11 mouse cellular contexts compared by ENCODE assay signal in genomic region chr14:113182345-113182997, GRCm38 (mm10).
DNase-seq lines count a peak whose midpoint lies in the region; ATAC-seq and TF ChIP-seq lines count a peak whose summit lies in the region.
"Had no signal": no experiment of that assay in that cellular context is flagged by ENCODE, and none has a peak within 500 bp of the region (broad histone marks: within the 10 kb centered on the region; RNA-seq: fewer than 3 reads in every experiment).

No protein-coding gene starts in this region.

- no peak overlapping the region for H3K9ac ChIP-seq in embryonic facial prominence, embryonic 13.5 days
- no peak overlapping the region for H3K9ac ChIP-seq in hindbrain, embryonic 14.5 days
- no peak overlapping the region for H3K9ac ChIP-seq in neural tube, embryonic 11.5 days (ENCODE audit: low read length)
- no peak overlapping the region for H3K9ac ChIP-seq in intestine, postnatal 0 days (ENCODE audit: low read depth, low read length)
- H3K9ac ChIP-seq: liver, embryonic 12.5 days had no signal

- H3K36me3 ChIP-seq in embryonic facial prominence, embryonic 13.5 days = no peaks in the 10 kb centered on the region
- H3K36me3 ChIP-seq in hindbrain, embryonic 14.5 days (replicated peaks; ENCODE audit: control insufficient read depth, insufficient read depth) = no peaks in the 10 kb centered on the region
- no peaks in the 10 kb centered on the region for H3K36me3 ChIP-seq in neural tube, embryonic 11.5 days (ENCODE audit: control insufficient read depth, insufficient read depth, low read length)
- H3K36me3 ChIP-seq in intestine, postnatal 0 days (ENCODE audit: control insufficient read depth, insufficient read depth) = no peaks in the 10 kb centered on the region
- H3K36me3 ChIP-seq: liver, embryonic 12.5 days had no signal

- ATAC-seq in embryonic facial prominence, embryonic 13.5 days (ENCODE audit: insufficient number of reproducible peaks, insufficient read depth, low FRiP score, low TSS enrichment, low read depth) = no peak
- ATAC-seq in hindbrain, embryonic 14.5 days (ENCODE audit: low FRiP score) = peak; percentile 46; the same call in 1 of the 2 replicates
- ATAC-seq in neural tube, embryonic 11.5 days (ENCODE audit: insufficient read depth, low FRiP score, low TSS enrichment) = peak; percentile 75
- ATAC-seq in intestine, postnatal 0 days = no peak
- ATAC-seq: liver, embryonic 12.5 days had no signal

- no peaks in the 10 kb centered on the region for H3K27me3 ChIP-seq in embryonic facial prominence, embryonic 13.5 days
- no peaks in the 10 kb centered on the region for H3K27me3 ChIP-seq in hindbrain, embryonic 14.5 days (ENCODE audit: control insufficient read depth, insufficient read depth, low read length)
- no peaks in the 10 kb centered on the region for H3K27me3 ChIP-seq in neural tube, embryonic 11.5 days (ENCODE audit: control insufficient read depth, insufficient read depth, low read length)
- no peaks in the 10 kb centered on the region for H3K27me3 ChIP-seq in intestine, postnatal 0 days (replicated peaks; ENCODE audit: control insufficient read depth, insufficient read depth, low read length)
- H3K27me3 ChIP-seq: liver, embryonic 12.5 days had no signal

- no peak overlapping the region for H3K4me3 ChIP-seq in embryonic facial prominence, embryonic 13.5 days
- H3K4me3 ChIP-seq in hindbrain, embryonic 14.5 days (replicated peaks; ENCODE audit: low read length) = peak overlapping the region; percentile 10; the same call in 1 of the 2 replicates
- no peak overlapping the region for H3K4me3 ChIP-seq in neural tube, embryonic 11.5 days (ENCODE audit: low read depth, low read length)
- H3K4me3 ChIP-seq in intestine, postnatal 0 days (ENCODE audit: low read depth, low read length) = no peak overlapping the region
- H3K4me3 ChIP-seq: liver, embryonic 12.5 days had no signal

- TF ChIP-seq CTCF in intestine, postnatal 0 days (IDR thresholded peaks at IDR 0.05; ENCODE audit: low read depth) = no peak

- H3K4me1 ChIP-seq in embryonic facial prominence, embryonic 13.5 days = no peaks in the 10 kb centered on the region
- H3K4me1 ChIP-seq in hindbrain, embryonic 14.5 days (replicated peaks; ENCODE audit: control insufficient read depth, insufficient read depth, low read length) = no peaks in the 10 kb centered on the region
- H3K4me1 ChIP-seq in neural tube, embryonic 11.5 days (ENCODE audit: control insufficient read depth, insufficient read depth, low read length) = peaks cover 3% of the 10 kb centered on the region; the same call in 1 of the 2 replicates
- no peaks in the 10 kb centered on the region for H3K4me1 ChIP-seq in intestine, postnatal 0 days (replicated peaks; ENCODE audit: control insufficient read depth, insufficient read depth, low read length)
- H3K4me1 ChIP-seq: liver, embryonic 12.5 days had no signal

- H3K9me3 ChIP-seq in embryonic facial prominence, embryonic 13.5 days = no peaks in the 10 kb centered on the region
- H3K9me3 ChIP-seq in hindbrain, embryonic 14.5 days (ENCODE audit: control insufficient read depth, low read length) = no peaks in the 10 kb centered on the region
- no peaks in the 10 kb centered on the region for H3K9me3 ChIP-seq in neural tube, embryonic 11.5 days (ENCODE audit: control insufficient read depth, low read length)
- H3K9me3 ChIP-seq in intestine, postnatal 0 days (ENCODE audit: control insufficient read depth) = no peaks in the 10 kb centered on the region
- H3K9me3 ChIP-seq: liver, embryonic 12.5 days had no signal

- no peak overlapping the region for H3K27ac ChIP-seq in embryonic facial prominence, embryonic 13.5 days
- H3K27ac ChIP-seq in hindbrain, embryonic 14.5 days = no peak overlapping the region
- H3K27ac ChIP-seq in neural tube, embryonic 11.5 days (ENCODE audit: low read depth, low read length) = no peak overlapping the region
- H3K27ac ChIP-seq in intestine, postnatal 0 days (ENCODE audit: low read depth, low read length) = no peak overlapping the region
- H3K27ac ChIP-seq: liver, embryonic 12.5 days; macrophage had no signal

- WGBS in embryonic facial prominence, embryonic 13.5 days = 28% methylated on average over 16 of the region's 16 CpGs
- 12% methylated on average over 16 of the region's 16 CpGs for WGBS in hindbrain, embryonic 14.5 days
- 24% methylated on average over 16 of the region's 16 CpGs for WGBS in neural tube, embryonic 11.5 days
- WGBS in intestine, postnatal 0 days = 58% methylated on average over 16 of the region's 16 CpGs

- peak overlapping the region; percentile 14; the same call in 1 of the 2 replicates for H3K4me2 ChIP-seq in embryonic facial prominence, embryonic 13.5 days
- peak overlapping the region; percentile 35 for H3K4me2 ChIP-seq in hindbrain, embryonic 14.5 days (replicated peaks)
- H3K4me2 ChIP-seq in neural tube, embryonic 11.5 days (ENCODE audit: low read depth) = no peak overlapping the region
- no peak overlapping the region for H3K4me2 ChIP-seq in intestine, postnatal 0 days (replicated peaks; ENCODE audit: low read depth)
- H3K4me2 ChIP-seq: liver, embryonic 12.5 days had no signal

- DNase-seq in ZHBTc4 (ENCODE audit: low read depth, low spot score) = peak; percentile 14
- DNase-seq in hindbrain, embryonic 14.5 days (ENCODE audit: low spot score) = no peak
- peak; percentile 53 for DNase-seq in neural tube, embryonic 11.5 days (ENCODE audit: low spot score)
- DNase-seq in ovary, postnatal 14 days (ENCODE audit: low spot score) = no peak
- DNase-seq in right cerebral cortex, postnatal 4 days = no peak
- DNase-seq: heart, postnatal 14 days; kidney, postnatal 10 days had no signal

Comparison
In these comparisons a context has a peak if more than half of its experiments do, and no peak if none do; other contexts are left out.
1. DNase-seq: peak in ZHBTc4 (single experiment) and neural tube, embryonic 11.5 days (single experiment); none in hindbrain, embryonic 14.5 days (single experiment), ovary, postnatal 14 days (single experiment) and right cerebral cortex, postnatal 4 days (single experiment).
2. ATAC-seq: peak in hindbrain, embryonic 14.5 days (single experiment) and neural tube, embryonic 11.5 days (single experiment); none in embryonic facial prominence, embryonic 13.5 days (single experiment) and intestine, postnatal 0 days (single experiment).
3. H3K4me2 ChIP-seq: peak in embryonic facial prominence, embryonic 13.5 days (single experiment) and hindbrain, embryonic 14.5 days (single experiment); none in neural tube, embryonic 11.5 days (single experiment) and intestine, postnatal 0 days (single experiment).